ENCODE assay signal across 8 mouse cellular contexts in the genomic region with DNA sequence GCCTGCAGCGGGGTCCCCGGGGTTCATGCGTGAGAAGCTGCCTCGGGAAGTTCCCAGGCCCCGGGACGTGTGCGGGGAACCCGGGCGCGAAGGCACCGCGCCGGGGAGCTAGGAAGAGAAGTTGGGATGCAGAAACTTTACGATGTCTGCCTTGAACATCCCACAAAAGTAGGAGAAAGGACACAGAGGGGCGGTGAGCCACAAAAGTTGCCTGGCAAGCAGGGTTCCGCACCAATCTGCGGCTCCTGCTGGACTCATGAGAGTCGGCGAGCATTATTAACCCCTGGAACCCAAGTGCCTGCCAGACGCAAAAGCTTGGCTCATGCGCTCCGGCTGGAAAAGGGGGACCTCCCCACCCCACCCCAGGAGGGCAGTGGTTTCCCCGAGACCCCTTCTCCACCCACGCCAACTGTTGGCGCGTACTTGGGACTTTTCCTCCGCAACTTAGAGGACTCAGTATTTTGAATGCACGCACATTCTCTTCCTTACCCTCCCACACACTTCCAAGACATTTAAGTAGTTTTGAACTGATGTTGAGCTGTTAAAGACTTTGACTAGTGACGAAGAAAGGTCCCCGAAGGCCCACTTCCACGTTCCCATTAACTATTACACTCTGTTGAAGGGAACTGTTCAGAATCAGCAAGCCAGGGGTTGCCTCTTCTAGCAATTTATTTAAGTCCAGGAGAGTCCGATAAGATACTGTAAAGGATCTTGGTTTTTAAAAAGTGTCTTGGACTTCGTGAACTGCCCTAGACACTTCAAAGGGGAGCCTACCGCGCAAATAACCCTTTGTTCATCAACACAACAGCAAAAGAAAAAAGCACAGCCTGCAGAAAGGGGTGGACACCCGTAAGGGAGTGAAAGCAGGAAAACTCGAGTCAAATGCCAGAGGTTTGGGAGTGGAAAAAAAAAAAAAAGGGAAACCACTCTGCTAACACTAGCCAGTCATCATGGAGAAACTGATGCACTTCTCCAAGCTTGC. TPM values are rescaled to one million over a fixed set of nuclear protein-coding genes. Genes with fewer than 3 reads are reported as not detected.
DNase-seq lines count a peak whose midpoint lies in the region; ATAC-seq and TF ChIP-seq lines count a peak whose summit lies in the region.

No protein-coding gene starts in this region.

- peak; percentile 63 for TF ChIP-seq POLR2A in embryonic fibroblast, embryonic 13.5 days (IDR thresholded peaks at IDR 0.05; ENCODE audit: low read depth, low read length)

- 2% methylated on average over 37 of the region's 37 CpGs for WGBS in intestine, embryonic 14.5 days
- WGBS in midbrain, embryonic 12.5 days, result 1% methylated on average over 37 of the region's 37 CpGs

- H3K27ac ChIP-seq in embryonic fibroblast, embryonic 13.5 days (ENCODE audit: insufficient read depth, low read length), result peak overlapping the region; percentile 97
- H3K27ac ChIP-seq in intestine, embryonic 14.5 days (ENCODE audit: low read depth), result peak overlapping the region; percentile 96
- H3K27ac ChIP-seq in midbrain, embryonic 12.5 days (replicated peaks), result peak overlapping the region; percentile 94

- peak; percentile 36 for ATAC-seq in intestine, embryonic 14.5 days (replicated peaks; ENCODE audit: low FRiP score, low TSS enrichment, low read depth)
- peak; percentile 52 for ATAC-seq in midbrain, embryonic 12.5 days (ENCODE audit: low FRiP score, low read depth)

- TF ChIP-seq CTCF in embryonic fibroblast, embryonic 13.5 days (IDR thresholded peaks at IDR 0.05; ENCODE audit: borderline replicate concordance, insufficient read depth, low read length), result no peak

- H3K36me3 ChIP-seq in intestine, embryonic 14.5 days (ENCODE audit: control insufficient read depth, insufficient read depth, low read length), result no peaks in the 10 kb centered on the region
- H3K36me3 ChIP-seq in midbrain, embryonic 12.5 days, result no peaks in the 10 kb centered on the region

- H3K4me3 ChIP-seq in embryonic fibroblast, embryonic 13.5 days (ENCODE audit: insufficient read depth, low read length), result peak overlapping the region; percentile 62
- H3K4me3 ChIP-seq in intestine, embryonic 14.5 days (ENCODE audit: low read depth, low read length), result peak overlapping the region; percentile 80
- peak overlapping the region; percentile 82 for H3K4me3 ChIP-seq in midbrain, embryonic 12.5 days

- H3K27me3 ChIP-seq in intestine, embryonic 14.5 days (replicated peaks; ENCODE audit: control insufficient read depth, insufficient read depth, low read length), result no peaks in the 10 kb centered on the region
- H3K27me3 ChIP-seq in midbrain, embryonic 12.5 days, result no peaks in the 10 kb centered on the region

- peaks cover 2% of the 10 kb centered on the region; the same call in 1 of the 2 replicates for H3K4me1 ChIP-seq in embryonic fibroblast, embryonic 13.5 days (ENCODE audit: control insufficient read depth, insufficient read depth, low read length)
- peaks cover 16% of the 10 kb centered on the region for H3K4me1 ChIP-seq in intestine, embryonic 14.5 days (replicated peaks; ENCODE audit: control insufficient read depth, insufficient read depth, low read length)
- peaks cover 20% of the 10 kb centered on the region for H3K4me1 ChIP-seq in midbrain, embryonic 12.5 days

- no peaks in the 10 kb centered on the region for H3K9me3 ChIP-seq in intestine, embryonic 14.5 days (ENCODE audit: control insufficient read depth, low read length)
- no peaks in the 10 kb centered on the region for H3K9me3 ChIP-seq in midbrain, embryonic 12.5 days

- peak overlapping the region; percentile 85 for H3K9ac ChIP-seq in intestine, embryonic 14.5 days (ENCODE audit: low read length)
- peak overlapping the region; percentile 83 for H3K9ac ChIP-seq in midbrain, embryonic 12.5 days (replicated peaks)

- H3K4me2 ChIP-seq in intestine, embryonic 14.5 days (ENCODE audit: low read length), result peak overlapping the region; percentile 81
- peak overlapping the region; percentile 65 for H3K4me2 ChIP-seq in midbrain, embryonic 12.5 days (replicated peaks)

- DNase-seq in kidney, adult 8-10 months, result peak; percentile 43 to 58
- DNase-seq in kidney, postnatal 10 days, result no peak
- peak; percentile 38 for DNase-seq in Muller cell, postnatal 12 days (ENCODE audit: inconsistent ontology term)
- peak; percentile 86 for DNase-seq in intestine, embryonic 14.5 days (ENCODE audit: low spot score)
- DNase-seq in MN1 (ENCODE audit: low spot score), result no peak
- DNase-seq in urinary bladder, postnatal 10 days (ENCODE audit: low spot score), result no peak

RNA-seq across cellular contexts. Expression of a gene that starts 0.7 kb away (rescaled TPM):
- 244 and 317 TPM in 2 replicates for polyA plus RNA-seq in embryonic fibroblast, embryonic 13.5 days (2011; ENCODE audit: insufficient read length, low read depth, missing spikeins)
- polyA plus RNA-seq in intestine, embryonic 14.5 days (2014; fragmentation: Nextera tagmentation; extraction: Ambion mirVana), result 177 and 202 TPM in 2 replicates
- polyA plus RNA-seq in midbrain, embryonic 12.5 days (2016; fragmentation: Nextera tagmentation; extraction: Ambion mirVana), result 66.5 and 72.1 TPM in 2 replicates

Comparison
In these comparisons a context has a peak if more than half of its experiments do, and no peak if none do; other contexts are left out.
1. DNase-seq: peak in kidney, adult 8-10 months (2 of 2), Muller cell, postnatal 12 days (single experiment) and intestine, embryonic 14.5 days (single experiment); none in kidney, postnatal 10 days (single experiment), MN1 (single experiment) and urinary bladder, postnatal 10 days (single experiment).
2. Peak in every context shown above with its lines, with median percentiles within 50 percentile points of each other: H3K27ac ChIP-seq and H3K4me3 ChIP-seq.